Comparison of ENCODE assay signal across 12 mouse cellular contexts in the genomic region with DNA sequence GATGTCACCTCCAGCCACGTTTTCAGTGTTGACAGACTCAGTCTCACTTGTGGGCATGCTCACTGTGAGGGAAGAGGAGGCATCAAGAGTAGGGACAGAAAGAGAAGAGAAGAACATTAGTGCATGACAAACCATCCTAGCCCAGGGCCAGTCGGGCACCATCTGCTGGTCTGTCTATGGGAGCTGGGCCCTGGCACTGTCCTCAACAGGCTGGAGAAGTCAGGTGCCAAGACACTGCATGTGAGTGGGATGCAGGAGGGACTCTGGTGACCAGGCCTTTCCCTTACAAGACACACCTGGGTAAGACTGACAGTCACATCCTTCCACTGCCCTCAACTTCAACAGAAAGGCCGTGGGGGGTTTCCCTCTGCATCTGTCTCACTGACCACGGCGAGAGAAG.
"Had no signal": no experiment of that assay in that cellular context is flagged by ENCODE, and none has a peak within 500 bp of the region (broad histone marks: within the 10 kb centered on the region; RNA-seq: fewer than 3 reads in every experiment).

No protein-coding gene starts in this region.

- H3K27ac ChIP-seq: limb, embryonic 10.5 days; liver, embryonic 15.5 days; lung, embryonic 15.5 days; midbrain, embryonic 12.5 days; neural tube, embryonic 13.5 days; stomach, postnatal 0 days had no signal

- H3K4me2 ChIP-seq: liver, embryonic 11.5 days; liver, embryonic 15.5 days; lung, embryonic 15.5 days; midbrain, embryonic 12.5 days; neural tube, embryonic 13.5 days had no signal

- H3K27me3 ChIP-seq: liver, embryonic 15.5 days; lung, embryonic 15.5 days; midbrain, embryonic 12.5 days; neural tube, embryonic 13.5 days had no signal

- DNase-seq: kidney, postnatal 25 days; layer of hippocampus, adult 9-11 months; right cerebral cortex, postnatal 25 days; thymus, postnatal 4 days had no signal

- ATAC-seq: midbrain, embryonic 16.5 days had no signal

- H3K4me1 ChIP-seq: liver, embryonic 15.5 days; lung, embryonic 15.5 days; midbrain, embryonic 12.5 days had no signal

- H3K4me3 ChIP-seq: limb, embryonic 10.5 days; liver, embryonic 15.5 days; lung, embryonic 15.5 days; midbrain, embryonic 12.5 days; neural tube, embryonic 13.5 days had no signal

- H3K36me3 ChIP-seq: liver, embryonic 15.5 days; lung, embryonic 15.5 days; midbrain, embryonic 12.5 days had no signal

- H3K9ac ChIP-seq: liver, embryonic 15.5 days; lung, embryonic 15.5 days; midbrain, embryonic 12.5 days; neural tube, embryonic 13.5 days had no signal

- H3K9me3 ChIP-seq: limb, embryonic 10.5 days; liver, embryonic 15.5 days; lung, embryonic 15.5 days; midbrain, embryonic 12.5 days; neural tube, embryonic 13.5 days had no signal
